Mouse (Mus musculus): ENCODE measurements around the gene Actb. TPM values are rescaled to one million over a fixed set of nuclear protein-coding genes. Genes with fewer than 3 reads are reported as not detected.

Actb gene
- total and polyA plus RNA-seq, 3 experiments: 1,403 to 4,417 (median 3,042) TPM

DNA sequence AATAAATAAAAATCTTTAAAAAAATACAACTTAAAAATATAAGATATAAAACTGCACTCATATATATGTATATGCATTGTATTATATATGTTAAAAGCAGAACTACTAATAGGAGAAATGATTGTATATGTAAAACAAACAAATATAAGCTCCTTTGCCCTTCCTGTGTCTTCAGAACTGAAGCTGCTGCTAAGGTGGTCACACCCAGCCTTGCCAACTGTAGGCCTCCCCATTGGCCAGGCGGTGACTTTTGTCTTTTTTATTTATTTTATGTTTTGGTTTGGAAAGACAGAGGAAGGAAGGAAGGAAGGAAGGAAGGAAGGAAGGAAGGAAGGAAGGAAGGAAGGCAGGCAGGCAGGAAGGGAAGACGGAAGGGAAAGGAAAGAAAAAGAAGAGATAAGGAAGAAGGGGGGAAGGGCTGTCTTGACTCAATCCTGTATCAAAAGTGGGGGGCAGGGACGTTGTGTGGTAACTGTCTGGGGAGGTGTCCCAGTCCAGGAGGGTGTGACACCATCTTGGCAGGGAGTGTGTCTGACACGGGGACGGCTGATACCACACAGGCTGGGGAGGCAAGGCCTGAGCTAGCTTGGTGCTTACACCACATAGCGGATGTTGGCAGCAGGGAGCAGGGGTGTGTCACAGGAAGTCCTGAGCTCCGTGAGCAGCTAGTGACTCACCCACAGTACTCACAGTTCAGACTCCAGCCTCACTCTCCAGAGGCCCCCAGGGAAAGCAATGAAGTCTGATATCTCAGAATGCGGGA, 13.9 kb upstream of the Actb start:
- DNase-seq (ENCODE audit: low read depth, low spot score): peak; percentile 99
- peak overlapping the region in 1 of 2 experiments; percentile 6; a peak in 3 of 4 replicates for H3K4me3 ChIP-seq (ENCODE audit: control insufficient read depth in 1 of 2, insufficient read depth in 1 of 2, low read depth in 2 of 2, low read length in 2 of 2)
- no peaks in the 10 kb centered on the region for H3K9me3 ChIP-seq (replicated peaks; ENCODE audit: insufficient read depth, low read length)
- H3K36me3 ChIP-seq (ENCODE audit: control insufficient read depth in 1 of 2, insufficient read depth in 2 of 2, low read length in 2 of 2): peaks cover 0 to 26% of the 10 kb centered on the region in 2 experiments; a peak in 2 of 4 replicates
- peak overlapping the region; percentile 97 for H3K27ac ChIP-seq (ENCODE audit: control insufficient read depth, low read depth, low read length)
- peak overlapping the region; percentile 48 for H3K9ac ChIP-seq (ENCODE audit: control insufficient read depth, low read depth, low read length, poor library complexity, severe bottlenecking)
- no peaks in the 10 kb centered on the region for H3K27me3 ChIP-seq (ENCODE audit: control insufficient read depth in 1 of 2, insufficient read depth in 2 of 2, low read length in 2 of 2)
- peaks cover 19 to 30% of the 10 kb centered on the region in 2 experiments for H3K4me1 ChIP-seq (ENCODE audit: control insufficient read depth in 1 of 2, insufficient read depth in 2 of 2, low read length in 2 of 2)
- no peaks in the 10 kb centered on the region; the same call in 1 of the 2 replicates for H3K79me2 ChIP-seq (ENCODE audit: control insufficient read depth, insufficient read depth, low read length, poor library complexity)
- peak; percentile 91 for TF ChIP-seq CHD2 (IDR thresholded peaks at IDR 0.05; ENCODE audit: low read length)
- TF ChIP-seq TAL1 (IDR thresholded peaks at IDR 0.05; ENCODE audit: low read length): peak; percentile 47
- TF ChIP-seq ETS1 (IDR thresholded peaks at IDR 0.05; ENCODE audit: low read depth, low read length): peak; percentile 97
- TF ChIP-seq TBP (IDR thresholded peaks at IDR 0.05; ENCODE audit: low read depth, low read length): peak; percentile 79
- peak; percentile 92; the same call in 1 of the 2 replicates for TF ChIP-seq JUND (IDR thresholded peaks at IDR 0.05; ENCODE audit: low read depth, low read length)
- TF ChIP-seq SIN3A (IDR thresholded peaks at IDR 0.05; ENCODE audit: low read length): peak; percentile 95
- TF ChIP-seq ZNF384 (IDR thresholded peaks at IDR 0.05; ENCODE audit: low read depth, low read length): peak; percentile 44; the same call in 1 of the 2 replicates
- TF ChIP-seq KAT2A (conservative IDR thresholded peaks at IDR 0.05; ENCODE audit: low read depth, low read length): peak; percentile 46; the same call in 1 of the 2 replicates
- TF ChIP-seq RAD21 (IDR thresholded peaks at IDR 0.05; ENCODE audit: low read depth, low read length): no peak
- no peak for TF ChIP-seq CTCF (IDR thresholded peaks at IDR 0.05 in 2 of 3, conservative IDR thresholded peaks at IDR 0.05 in 1 of 3; ENCODE audit: control insufficient read depth in 1 of 3, insufficient read depth in 1 of 3, low read depth in 2 of 3, low read length in 3 of 3, poor library complexity in 1 of 3, severe bottlenecking in 1 of 3)
- TF ChIP-seq HCFC1 (IDR thresholded peaks at IDR 0.05; ENCODE audit: low read depth, low read length): peak; percentile 77
- peak; percentile 73 for TF ChIP-seq MYB (IDR thresholded peaks at IDR 0.05; ENCODE audit: low read depth, low read length)
- TF ChIP-seq BHLHE40 (IDR thresholded peaks at IDR 0.05; ENCODE audit: borderline replicate concordance, low read depth, low read length): peak; percentile 84
- TF ChIP-seq MEF2A (IDR thresholded peaks at IDR 0.05; ENCODE audit: extremely low read depth, insufficient replicate concordance, low read depth, low read length, poor library complexity, severe bottlenecking): 0 out of 2 replicates have a peak, but pooled peaks have one; percentile 29
- TF ChIP-seq SMC3 (IDR thresholded peaks at IDR 0.05; ENCODE audit: low read depth, low read length): no peak
- peak; percentile 92 for TF ChIP-seq MXI1 (IDR thresholded peaks at IDR 0.05; ENCODE audit: low read depth, low read length)
- TF ChIP-seq ELF1 (IDR thresholded peaks at IDR 0.05; ENCODE audit: low read depth, low read length): peak; percentile 52
- TF ChIP-seq MAZ (IDR thresholded peaks at IDR 0.05; ENCODE audit: low read depth, low read length): peak; percentile 97
- TF ChIP-seq RCOR1 (IDR thresholded peaks at IDR 0.05; ENCODE audit: low read depth, low read length): peak; percentile 34; the same call in 1 of the 2 replicates
- TF ChIP-seq MAFK (IDR thresholded peaks at IDR 0.05; ENCODE audit: borderline replicate concordance, low read depth, low read length): no peak
- TF ChIP-seq USF2 (IDR thresholded peaks at IDR 0.05; ENCODE audit: borderline replicate concordance in 1 of 2, insufficient read depth in 1 of 2, low read depth in 1 of 2, low read length in 2 of 2): no peak
- peak; percentile 88 for TF ChIP-seq MAX (IDR thresholded peaks at IDR 0.05; ENCODE audit: low read length)
- peak; percentile 89 for TF ChIP-seq MYC (IDR thresholded peaks at IDR 0.05; ENCODE audit: low read depth, low read length)
- TF ChIP-seq POLR2A (IDR thresholded peaks at IDR 0.05; ENCODE audit: control insufficient read depth in 1 of 2, insufficient read depth in 1 of 2, low read depth in 1 of 2, low read length in 2 of 2, poor library complexity in 1 of 2): peak; percentile 43 to 80; a peak in 2 of 4 replicates
- TF ChIP-seq ZMIZ1 (IDR thresholded peaks at IDR 0.05; ENCODE audit: low read depth, low read length): peak; percentile 41
- no peak for TF ChIP-seq UBTF (IDR thresholded peaks at IDR 0.05; ENCODE audit: borderline replicate concordance, insufficient read depth, low read depth, low read length)
- TF ChIP-seq NRF1 (IDR thresholded peaks at IDR 0.05; ENCODE audit: insufficient read depth, low read depth, low read length, poor library complexity, severe bottlenecking): peak; percentile 37; the same call in 1 of the 2 replicates
- no peak for TF ChIP-seq ZC3H11A (IDR thresholded peaks at IDR 0.05; ENCODE audit: low read depth, low read length)
- peak; percentile 64 for TF ChIP-seq GATA1 (IDR thresholded peaks at IDR 0.05; ENCODE audit: low read depth, low read length)
- TF ChIP-seq EP300 (IDR thresholded peaks at IDR 0.05; ENCODE audit: low read depth in 1 of 2, low read length in 2 of 2): peak; percentile 78 to 91; a peak in 3 of 4 replicates
- no peak for TF ChIP-seq E2F4 (IDR thresholded peaks at IDR 0.05; ENCODE audit: borderline replicate concordance, low read depth, low read length)
- TF ChIP-seq USF1 (IDR thresholded peaks at IDR 0.05; ENCODE audit: low read depth, low read length): peak; percentile 32; the same call in 1 of the 2 replicates
- no peak for TF ChIP-seq ZKSCAN1 (IDR thresholded peaks at IDR 0.05; ENCODE audit: low read depth, low read length)
- peak; percentile 57 for TF ChIP-seq TCF12 (IDR thresholded peaks at IDR 0.05; ENCODE audit: low read depth, low read length)

All from MEL (cell line).